Mouse (Mus musculus): ENCODE measurements at regions not wholly inside any gene's neighbourhood (a gene's known extent, or its start where the extent isn't known, plus 50 kb on each side); places are given as distances from the start of the nearest gene placed in this dataset.

- no peak for TF ChIP-seq POLR2A (IDR thresholded peaks at IDR 0.05; ENCODE audit: insufficient read depth, low read length)
- TF ChIP-seq CTCF (IDR thresholded peaks at IDR 0.05; ENCODE audit: low read depth, low read length) = no peak
Observed at GRCm38 (mm10) chr1:92754793-92755488, 76.5 kb upstream of the Gpc1 start.
